Mouse (Mus musculus): ENCODE results near the gene Gm36210.

GRCm38 (mm10) chr7:4886680-4887079 is 19.6 kb downstream of the Gm36210 start:
- TF ChIP-seq POLR2A (IDR thresholded peaks at IDR 0.05; ENCODE audit: borderline replicate concordance, low read depth, low read length) (no peak), CTCF (IDR thresholded peaks at IDR 0.05; ENCODE audit: low read depth, low read length) (no peak)

Measured in bone marrow macrophage, adult 2 months (primary cell).